Mouse (Mus musculus) heart, postnatal 4 days (tissue): ENCODE results near the gene Rlf. TPM values are rescaled to one million over a fixed set of nuclear protein-coding genes. Genes with fewer than 3 reads are reported as not detected.

Source experiments
- DNase-seq: peaks from one replicate; pipeline ENCODE4 v3.0.0; 2021
- total RNA-seq, 2 experiments: library from RNA; stranded (reverse); gene quantifications; 2 replicates each; pipeline ENCODE4 v1.2.3; 2021

Rlf gene
- total RNA-seq, 2 experiments from 2014 or later = 22.0 to 23.1 TPM

DNA sequence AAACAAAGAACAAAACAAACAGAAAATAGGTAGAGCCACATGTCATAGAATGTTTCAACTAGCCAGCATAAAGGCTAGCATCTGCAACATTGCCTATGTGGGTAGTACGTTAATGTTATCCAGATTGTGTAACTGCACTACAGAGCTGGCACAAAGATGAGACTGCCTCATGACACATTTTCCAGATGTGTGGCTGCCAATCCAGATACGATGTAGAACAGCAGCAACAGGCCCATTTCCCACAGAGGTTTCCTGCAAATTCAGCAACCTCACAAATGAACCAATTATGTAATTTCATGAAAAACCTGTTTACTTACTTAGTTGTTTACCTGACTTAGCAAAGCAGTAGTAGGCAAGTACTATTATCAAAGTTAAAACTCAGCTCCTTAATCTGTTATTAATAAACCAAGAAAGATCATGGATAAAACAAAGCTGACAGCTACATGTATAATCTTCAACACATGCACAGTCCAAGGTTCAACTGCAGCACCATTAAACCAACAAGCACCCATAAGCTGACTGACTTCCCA is 51.3 kb downstream of the Rlf start:
- no peak for DNase-seq

DNA sequence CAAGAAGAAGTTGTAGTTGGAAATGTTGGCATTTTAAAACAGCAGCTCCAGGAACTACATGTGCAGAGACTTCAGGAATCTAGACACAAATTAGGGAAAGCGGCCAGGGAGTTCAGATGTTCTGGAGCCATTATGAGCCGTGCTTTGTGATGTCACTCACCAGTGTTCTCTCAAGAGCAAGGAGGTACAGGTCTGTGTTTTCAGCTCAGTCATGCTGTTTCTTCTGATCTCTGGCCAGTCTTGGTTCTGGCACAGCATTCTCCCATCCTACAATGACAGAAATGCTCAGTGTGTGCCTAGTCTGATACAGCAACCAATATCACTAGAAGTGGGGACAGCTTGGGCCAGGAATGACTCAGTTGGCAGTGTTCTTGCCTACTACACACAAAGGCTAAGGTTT is 105.8 kb downstream of the Rlf start, which contains the start of gene Tmco2:
TSS of gene Tmco2 (minus strand) at position 101 of the 400 bp plus-strand sequence.
- no peak for DNase-seq

DNA sequence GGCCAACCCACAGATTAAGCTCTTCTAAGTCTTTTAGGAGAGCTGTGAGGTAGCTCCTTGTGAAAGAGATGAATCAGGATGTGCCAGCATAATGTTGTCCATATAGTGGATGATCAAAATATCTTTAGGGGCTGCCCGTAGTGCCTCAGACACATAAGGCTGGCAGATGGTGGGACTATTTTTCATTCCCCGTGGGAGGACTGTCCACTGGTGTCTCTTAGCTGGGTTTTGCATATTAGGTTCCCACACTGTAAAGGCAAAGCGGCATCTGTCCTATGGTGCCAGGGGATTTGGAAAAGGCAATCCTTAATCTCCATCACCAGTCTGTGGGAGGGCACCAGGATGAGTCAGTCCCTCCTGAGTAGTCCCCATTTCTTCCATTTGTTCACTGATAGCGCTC is 111.6 kb downstream of the Rlf start:
- no peak for DNase-seq

DNA sequence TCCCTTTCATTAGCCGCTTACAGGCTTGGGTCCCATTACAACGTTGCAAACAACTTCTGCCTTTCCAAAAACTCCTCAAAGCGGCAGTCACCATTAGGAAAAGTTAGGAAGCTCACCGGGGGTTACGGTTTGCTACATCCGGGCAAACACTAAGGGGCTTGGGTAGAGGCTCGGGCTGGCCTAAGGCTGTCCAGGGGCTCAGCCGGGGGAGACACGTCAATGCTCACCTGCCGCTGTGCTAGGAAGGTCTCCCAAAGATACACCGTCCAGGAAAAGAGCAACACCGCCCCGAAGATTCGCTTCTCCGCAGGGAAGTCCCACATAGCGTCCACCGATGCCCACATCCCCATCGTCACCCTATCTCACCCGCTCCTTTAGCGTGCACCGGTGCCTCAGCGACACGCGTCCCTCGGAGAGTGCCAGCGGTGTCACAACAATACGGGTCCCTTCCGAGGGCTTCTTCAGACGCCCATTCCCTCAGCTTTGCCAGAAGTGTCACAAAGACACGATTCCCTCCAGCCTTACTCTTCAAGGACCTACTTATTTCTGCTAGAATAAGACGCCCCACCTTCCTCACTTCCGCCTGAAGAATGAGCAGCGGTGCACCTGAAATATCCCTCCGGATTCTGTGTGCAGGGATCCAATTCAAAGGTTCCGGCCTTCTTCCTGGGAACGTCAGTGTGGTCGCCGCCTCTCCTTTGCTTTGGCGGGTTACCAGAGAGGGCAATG is 117.1 kb downstream of the Rlf start, which contains the start of gene Zmpste24:
TSS of gene Zmpste24 (minus strand) at position 592 of the 729 bp plus-strand sequence.
- DNase-seq = peak; percentile 91

Other genes with a start within 250 kb of the Rlf start
- 10 to 100 TPM; 29.2 to 31.0 TPM for gene Smap2, start 197.8 kb downstream of the Rlf start, total RNA-seq
- 1 to 10 TPM; 3.0 TPM for gene Col9a2, start 175.7 kb downstream of the Rlf start, total RNA-seq
- gene Zmpste24, start 116.8 kb downstream of the Rlf start, total RNA-seq = 10 to 100 TPM; 19.8 to 20.8 TPM
- gene Tmco2, start 105.9 kb downstream of the Rlf start, total RNA-seq = not detected
- gene Gm12888, start 109.8 kb upstream of the Rlf start, total RNA-seq = not detected
- gene Gm12886, start 208.0 kb upstream of the Rlf start, total RNA-seq = not detected